Mouse (Mus musculus): ENCODE results near the gene Kctd20.

- TF ChIP-seq CTCF (conservative IDR thresholded peaks at IDR 0.05; ENCODE audit: insufficient read depth, insufficient read length, low read depth, low read length) (no peak), POLR2A (IDR thresholded peaks at IDR 0.05; ENCODE audit: low read depth, low read length) (no peak)
Measured at GRCm38 (mm10) chr17:28991286-28991685, 39.5 kb downstream of the Kctd20 start.
